Mouse (Mus musculus) ovary, adult 18-20 months (tissue): ENCODE results near the gene Bicd2.

Experiments
- DNase-seq: peaks from one replicate; pipeline ENCODE4 v3.0.0; 2022; ENCODE audit warnings: low spot score, mixed read lengths

Bicd2 gene

GRCm38 (mm10) chr13:49402628-49403027, 61.2 kb downstream of the Bicd2 start:
- DNase-seq = no peak

GRCm38 (mm10) chr13:49407795-49408194, 66.4 kb downstream of the Bicd2 start:
- DNase-seq = no peak

GRCm38 (mm10) chr13:49420754-49421605, 79.6 kb downstream of the Bicd2 start, which contains the start of gene Ippk:
Gene Ippk (plus strand): TSS chr13:49421249.
- DNase-seq = peak; percentile 97

- no peak for DNase-seq
Observed at GRCm38 (mm10) chr13:49421606-49421917, 80.2 kb downstream of the Bicd2 start.

GRCm38 (mm10) chr13:49421959-49422358, 80.6 kb downstream of the Bicd2 start:
- no peak for DNase-seq

GRCm38 (mm10) chr13:49426736-49427135, 85.4 kb downstream of the Bicd2 start:
- DNase-seq = no peak

- no peak for DNase-seq
Observed at GRCm38 (mm10) chr13:49428042-49428675, 86.8 kb downstream of the Bicd2 start.

GRCm38 (mm10) chr13:49430529-49430928, 89.1 kb downstream of the Bicd2 start:
- DNase-seq = no peak

- DNase-seq = no peak
Observed at GRCm38 (mm10) chr13:49433268-49434029, 92.1 kb downstream of the Bicd2 start.

GRCm38 (mm10) chr13:49435745-49436144, 94.4 kb downstream of the Bicd2 start:
- DNase-seq = no peak

- no peak for DNase-seq
Observed at GRCm38 (mm10) chr13:49436170-49436569, 94.8 kb downstream of the Bicd2 start.
